Mouse (Mus musculus) lung, embryonic 14.5 days (tissue): ENCODE measurements at regions not wholly inside any gene's neighbourhood (a gene's known extent, or its start where the extent isn't known, plus 50 kb on each side); places are given as distances from the start of the nearest gene placed in this dataset.

Experiments used
- ATAC-seq: fragments of 200-750 bp; cut with Nextera tagmentation; 2 replicates; pipeline ENCODE4 v1.8.0; 2017; ENCODE audit warnings: mild to moderate bottlenecking, moderate TSS enrichment, moderate library complexity; ENCODE audit not compliant: insufficient read depth
- DNase-seq: peaks from one replicate; pipeline ENCODE4 v3.0.0-alpha.2; 2015
- H3K27ac ChIP-seq: fragments of 300-500 bp; sonication (generic); 2 replicates; pipeline ENCODE4 v1.5.1; 2014; ENCODE audit warnings: low read depth, mild to moderate bottlenecking, moderate library complexity
- H3K27me3 ChIP-seq: fragments of 300-500 bp; sonication (generic); 2 replicates; pipeline ENCODE4 v1.6.1; 2014; ENCODE audit warnings: low read length, control low read depth; ENCODE audit not compliant: insufficient read depth
- H3K36me3 ChIP-seq: fragments of 300-500 bp; sonication (generic); 2 replicates; pipeline ENCODE4 v1.6.1; 2014; ENCODE audit warnings: control low read depth; ENCODE audit not compliant: insufficient read depth
- H3K4me1 ChIP-seq: fragments of 300-500 bp; sonication (generic); 2 replicates; pipeline ENCODE4 v1.6.1; 2014; ENCODE audit warnings: antibody characterized with exemption, control low read depth; ENCODE audit not compliant: insufficient read depth
- H3K4me2 ChIP-seq: fragments of 300-500 bp; sonication (generic); 2 replicates; pipeline ENCODE4 v1.6.1; 2014; ENCODE audit warnings: mild to moderate bottlenecking
- H3K4me3 ChIP-seq: fragments of 300-500 bp; sonication (generic); 2 replicates; pipeline ENCODE4 v1.5.1; 2014; ENCODE audit warnings: low read depth, low read length
- H3K9ac ChIP-seq: fragments of 300-500 bp; sonication (generic); 2 replicates; pipeline ENCODE4 v1.6.1; 2014
- H3K9me3 ChIP-seq: fragments of 300-500 bp; sonication (generic); 2 replicates; pipeline ENCODE4 v1.6.1; 2016; ENCODE audit warnings: low read depth, low read length, control low read depth
- CTCF ChIP-seq: IDR thresholded peaks from 2 replicates; pipeline ENCODE4 v1.5.1; 2016; ENCODE audit warnings: antibody characterized with exemption, low read depth
- WGBS: fragments of 180-500 bp; shearing (Covaris S2); extraction: QIAGEN DNeasy Blood & Tissue Kit; methylation state at CpG from one replicate; pipeline ENCODE4 v1.1.7; 2014; 5-methylcytosine and 5-hydroxymethylcytosine counted together

- 86% methylated on average over 3 of the region's 3 CpGs for WGBS
Observed at GRCm38 (mm10) chr13:52344853-52345252, 186.2 kb downstream of the Diras2 start.

GRCm38 (mm10) chr13:52345375-52346026 lies 185.6 kb downstream of the Diras2 start:
- ATAC-seq = no peak
- no peak overlapping the region for H3K4me2 ChIP-seq
- no peaks in the 10 kb centered on the region for H3K4me1 ChIP-seq
- no peaks in the 10 kb centered on the region for H3K9me3 ChIP-seq
- no peak overlapping the region for H3K27ac ChIP-seq
- H3K4me3 ChIP-seq = no peak overlapping the region
- no peaks in the 10 kb centered on the region for H3K27me3 ChIP-seq
- H3K36me3 ChIP-seq = no peaks in the 10 kb centered on the region
- no peak for TF ChIP-seq CTCF
- DNase-seq = peak; percentile 26
- H3K9ac ChIP-seq = no peak overlapping the region
- WGBS = 50% methylated on average over 13 of the region's 13 CpGs

More at GRCm38 (mm10) chr13:52344853-52345252, 186.2 kb downstream of the Diras2 start:
- Histone ChIP-seq H3K4me2 (no peak overlapping the region), H3K27me3 (no peaks in the 10 kb centered on the region), H3K9me3 (no peaks in the 10 kb centered on the region), H3K4me3 (no peak overlapping the region), H3K9ac (no peak overlapping the region), H3K4me1 (no peaks in the 10 kb centered on the region), H3K27ac (no peak overlapping the region), H3K36me3 (no peaks in the 10 kb centered on the region)
- DNase-seq = no peak
- no peak for TF ChIP-seq CTCF
- no peak for ATAC-seq

- WGBS = 80% methylated on average over 5 of the region's 5 CpGs
- TF ChIP-seq CTCF = no peak
- no peaks in the 10 kb centered on the region for H3K36me3 ChIP-seq
- no peaks in the 10 kb centered on the region for H3K27me3 ChIP-seq
- ATAC-seq = no peak
- DNase-seq = no peak
- no peak overlapping the region for H3K4me3 ChIP-seq
- H3K4me1 ChIP-seq = no peaks in the 10 kb centered on the region
- no peak overlapping the region for H3K27ac ChIP-seq
- no peak overlapping the region for H3K4me2 ChIP-seq
- H3K9me3 ChIP-seq = no peaks in the 10 kb centered on the region
- H3K9ac ChIP-seq = no peak overlapping the region
Observed at GRCm38 (mm10) chr13:52346027-52346375, 185.1 kb downstream of the Diras2 start.

- no peak for TF ChIP-seq CTCF
- H3K27ac ChIP-seq = no peak overlapping the region
- H3K9me3 ChIP-seq = no peaks in the 10 kb centered on the region
- no peak overlapping the region for H3K9ac ChIP-seq
- no peaks in the 10 kb centered on the region for H3K36me3 ChIP-seq
- no peaks in the 10 kb centered on the region for H3K4me1 ChIP-seq
- WGBS = 44% methylated on average over 2 of the region's 2 CpGs
- no peak for DNase-seq
- H3K4me3 ChIP-seq = no peak overlapping the region
- H3K27me3 ChIP-seq = no peaks in the 10 kb centered on the region
- no peak overlapping the region for H3K4me2 ChIP-seq
- ATAC-seq = no peak
Observed at GRCm38 (mm10) chr13:52347631-52348030, 183.4 kb downstream of the Diras2 start.

- no peaks in the 10 kb centered on the region for H3K27me3 ChIP-seq
- 87% methylated on average over 5 of the region's 5 CpGs for WGBS
- ATAC-seq (no peak), DNase-seq (no peak)
- H3K36me3 ChIP-seq = no peaks in the 10 kb centered on the region
- H3K9ac ChIP-seq = no peak overlapping the region
- no peak overlapping the region for H3K27ac ChIP-seq
- no peaks in the 10 kb centered on the region for H3K9me3 ChIP-seq
- H3K4me3 ChIP-seq = no peak overlapping the region
- no peak overlapping the region for H3K4me2 ChIP-seq
- H3K4me1 ChIP-seq = no peaks in the 10 kb centered on the region
- TF ChIP-seq CTCF = no peak
Observed at GRCm38 (mm10) chr13:52349606-52350005, 181.5 kb downstream of the Diras2 start.

- Histone ChIP-seq H3K27ac (no peak overlapping the region), H3K36me3 (no peaks in the 10 kb centered on the region), H3K9me3 (no peaks in the 10 kb centered on the region), H3K4me3 (no peak overlapping the region), H3K27me3 (no peaks in the 10 kb centered on the region), H3K4me1 (no peaks in the 10 kb centered on the region), H3K9ac (no peak overlapping the region), H3K4me2 (no peak overlapping the region)
- peak; percentile 34 for DNase-seq
- WGBS = 69% methylated on average over 4 of the region's 4 CpGs
- ATAC-seq = no peak
- peak; percentile 75 for TF ChIP-seq CTCF
Observed at GRCm38 (mm10) chr13:52352576-52352975, 178.5 kb downstream of the Diras2 start.

GRCm38 (mm10) chr13:52353437-52353836 lies 177.6 kb downstream of the Diras2 start:
- Histone ChIP-seq H3K4me3 (no peak overlapping the region), H3K9ac (no peak overlapping the region), H3K36me3 (no peaks in the 10 kb centered on the region), H3K9me3 (no peaks in the 10 kb centered on the region; the same call in 1 of the 2 replicates), H3K27ac (no peak overlapping the region), H3K27me3 (no peaks in the 10 kb centered on the region), H3K4me1 (no peaks in the 10 kb centered on the region), H3K4me2 (no peak overlapping the region)
- TF ChIP-seq CTCF = no peak
- DNase-seq (no peak), ATAC-seq (no peak)
- 78% methylated on average over 3 of the region's 3 CpGs for WGBS
